Mouse (Mus musculus): ENCODE measurements around the gene Mdh2.
A peak's percentile ranks its signal among the peaks of the same experiment; 100 is the strongest.

Mdh2 gene

DNA sequence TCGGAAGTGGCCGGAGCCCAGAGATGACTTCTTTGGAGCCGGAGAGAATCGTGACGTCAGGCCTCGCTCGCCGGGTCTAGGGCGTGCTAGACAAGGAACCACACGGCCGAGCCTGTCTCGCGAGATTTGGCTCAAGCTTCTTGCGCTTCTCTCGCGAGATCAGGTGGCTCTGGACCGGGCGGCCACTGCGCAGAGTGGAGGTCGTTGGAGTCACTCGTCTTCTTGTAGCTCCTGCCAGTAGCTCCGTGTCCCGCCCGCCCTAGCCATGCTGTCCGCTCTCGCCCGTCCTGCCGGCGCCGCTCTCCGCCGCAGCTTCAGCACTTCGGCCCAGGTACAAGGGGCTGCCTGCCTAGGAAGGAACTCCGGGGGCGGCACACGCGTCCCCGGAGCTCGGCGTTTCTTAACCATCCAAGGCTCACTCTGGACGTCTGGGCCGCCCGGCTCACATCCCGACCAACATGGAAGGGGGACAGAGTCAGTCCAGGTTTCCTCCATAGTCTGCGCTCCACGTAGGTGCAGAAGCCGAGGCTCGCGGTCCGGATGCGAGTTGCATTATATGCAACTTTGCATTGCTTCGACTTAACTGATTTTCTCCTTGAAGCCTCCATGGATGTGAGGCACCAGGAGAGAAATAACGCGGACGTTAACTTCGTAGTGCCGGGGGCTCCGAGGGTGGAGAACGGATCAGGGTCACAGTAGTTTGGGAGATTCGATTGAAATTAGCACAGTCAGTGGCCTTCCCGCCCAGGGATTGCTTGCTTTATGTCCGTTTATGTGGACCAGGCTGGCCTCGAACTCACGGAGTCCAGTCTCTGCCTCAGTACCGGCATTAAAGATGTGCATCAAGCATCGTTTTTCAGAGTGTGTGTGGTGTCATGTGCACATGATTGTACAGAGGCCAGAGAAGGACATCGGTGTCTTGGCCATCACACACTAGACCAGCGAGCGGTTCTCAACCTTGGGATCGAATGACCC lies at the start of gene Mdh2:
TSS of gene Mdh2 (plus strand) at position 10 of the 975 bp plus-strand sequence.
- peak; percentile 96 for DNase-seq (ENCODE audit: low spot score)

DNA sequence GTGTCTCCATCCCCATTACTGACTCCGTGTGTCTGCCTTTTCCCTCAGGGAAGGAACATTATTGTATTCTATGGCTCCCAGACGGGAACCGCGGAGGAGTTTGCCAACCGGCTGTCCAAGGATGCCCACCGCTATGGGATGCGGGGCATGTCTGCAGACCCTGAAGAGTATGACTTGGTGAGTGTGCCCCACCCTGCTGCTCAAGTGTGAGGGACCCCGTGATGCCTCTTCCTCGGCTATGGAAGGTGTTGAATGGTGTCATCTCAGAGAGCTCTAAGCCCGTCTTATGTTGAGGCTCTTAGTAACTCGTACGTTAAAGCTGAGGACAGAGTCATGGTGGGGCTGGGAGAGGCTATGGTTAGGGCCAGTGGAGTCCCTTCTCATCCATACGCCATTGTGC lies 48.9 kb upstream of the Mdh2 start:
- no peak for DNase-seq (ENCODE audit: low spot score)

DNA sequence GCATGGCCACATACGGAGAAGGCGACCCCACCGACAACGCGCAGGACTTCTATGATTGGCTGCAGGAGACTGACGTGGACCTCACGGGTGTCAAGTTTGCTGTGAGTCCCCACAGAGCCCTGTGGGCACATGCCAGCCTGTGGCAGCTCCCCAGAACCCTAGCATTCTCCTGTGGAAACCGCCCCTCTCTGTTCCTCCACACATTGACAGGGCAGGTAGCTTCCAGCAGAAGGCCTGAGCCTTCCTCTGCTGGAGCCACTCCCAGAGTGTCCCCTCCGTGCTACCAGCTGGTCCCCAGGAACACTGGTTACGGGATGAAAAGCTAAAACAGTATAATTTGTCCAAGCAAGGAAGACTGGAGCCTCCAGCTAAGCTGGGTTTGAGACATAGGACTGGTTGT lies 48.0 kb upstream of the Mdh2 start:
- no peak for DNase-seq (ENCODE audit: low spot score)

DNA sequence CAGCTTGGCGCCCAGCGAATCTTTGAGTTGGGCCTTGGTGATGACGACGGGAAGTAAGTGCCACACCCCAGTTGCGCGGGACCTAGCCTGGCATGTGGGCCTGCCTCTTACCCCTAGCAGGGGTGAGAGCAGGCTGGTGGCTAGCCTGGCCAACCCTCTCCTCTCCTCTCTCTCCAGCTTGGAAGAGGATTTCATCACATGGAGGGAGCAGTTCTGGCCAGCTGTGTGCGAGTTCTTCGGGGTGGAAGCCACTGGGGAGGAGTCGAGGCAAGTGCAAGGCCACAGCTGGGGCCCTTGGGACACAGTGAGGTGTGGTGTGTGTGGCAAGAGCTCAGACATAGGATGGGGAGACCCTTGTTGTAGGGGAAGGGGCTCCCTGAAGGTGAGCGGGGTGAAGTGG lies 47.4 kb upstream of the Mdh2 start:
- no peak for DNase-seq (ENCODE audit: low spot score)

DNA sequence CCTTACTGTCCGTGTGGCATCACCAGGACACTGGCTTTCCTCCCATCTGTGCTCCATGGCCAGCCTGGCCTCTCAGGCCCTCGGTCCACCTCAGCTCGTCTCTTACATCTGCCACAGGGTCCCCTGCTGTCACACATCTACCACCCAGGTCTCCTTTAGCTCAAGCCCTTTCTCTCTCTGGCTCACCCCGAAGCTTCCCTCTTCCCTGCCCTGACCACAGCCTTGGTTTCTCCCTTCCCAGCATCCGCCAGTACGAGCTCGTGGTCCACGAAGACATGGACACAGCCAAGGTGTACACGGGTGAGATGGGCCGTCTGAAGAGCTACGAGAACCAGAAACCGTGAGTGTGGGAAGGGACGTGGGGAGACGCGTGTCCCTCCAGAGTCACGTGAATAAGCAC lies 47.0 kb upstream of the Mdh2 start:
- DNase-seq (ENCODE audit: low spot score) = no peak

DNA sequence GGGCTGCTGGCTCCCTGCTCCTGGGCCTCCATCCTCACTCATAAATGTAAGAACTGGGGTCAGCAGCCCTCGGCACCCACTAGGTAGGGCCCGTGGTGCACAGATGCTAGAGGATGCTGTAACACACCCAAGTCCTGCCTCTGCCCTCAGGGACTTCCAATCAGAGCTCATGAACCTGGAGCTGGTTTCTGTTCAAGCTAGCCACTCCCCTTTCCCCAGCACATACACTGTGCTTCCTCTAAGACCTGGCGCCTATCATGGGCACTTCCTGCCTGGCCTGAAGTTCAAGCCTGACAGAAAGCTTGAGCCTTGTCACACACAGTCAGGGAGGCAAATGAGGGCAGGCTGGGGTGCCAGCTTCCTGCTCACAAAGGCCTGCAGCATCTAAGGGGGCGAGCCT lies 45.2 kb upstream of the Mdh2 start:
- DNase-seq (ENCODE audit: low spot score) = no peak

DNA sequence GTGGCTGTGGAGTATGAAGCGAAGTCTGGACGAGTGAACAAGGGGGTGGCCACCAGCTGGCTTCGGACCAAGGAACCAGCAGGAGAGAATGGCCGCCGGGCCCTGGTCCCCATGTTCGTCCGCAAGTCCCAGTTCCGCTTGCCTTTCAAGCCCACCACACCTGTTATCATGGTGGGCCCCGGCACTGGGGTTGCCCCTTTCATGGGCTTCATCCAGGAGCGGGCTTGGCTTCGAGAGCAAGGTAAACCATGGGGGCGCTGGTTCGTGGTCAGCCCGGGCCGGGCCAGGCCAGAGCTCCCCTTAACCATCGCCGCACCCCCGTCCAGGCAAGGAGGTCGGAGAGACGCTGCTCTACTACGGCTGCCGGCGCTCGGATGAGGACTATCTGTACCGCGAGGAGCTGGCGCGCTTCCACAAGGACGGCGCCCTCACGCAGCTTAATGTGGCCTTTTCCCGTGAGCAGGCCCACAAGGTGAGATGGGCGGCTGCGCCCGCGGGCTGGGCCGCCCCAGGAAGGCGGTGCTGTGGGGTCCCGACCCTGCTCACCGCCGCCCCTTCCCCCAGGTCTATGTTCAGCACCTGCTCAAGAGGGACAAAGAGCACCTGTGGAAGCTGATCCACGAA lies 44.1 kb upstream of the Mdh2 start:
- DNase-seq (ENCODE audit: low spot score) = no peak

DNA sequence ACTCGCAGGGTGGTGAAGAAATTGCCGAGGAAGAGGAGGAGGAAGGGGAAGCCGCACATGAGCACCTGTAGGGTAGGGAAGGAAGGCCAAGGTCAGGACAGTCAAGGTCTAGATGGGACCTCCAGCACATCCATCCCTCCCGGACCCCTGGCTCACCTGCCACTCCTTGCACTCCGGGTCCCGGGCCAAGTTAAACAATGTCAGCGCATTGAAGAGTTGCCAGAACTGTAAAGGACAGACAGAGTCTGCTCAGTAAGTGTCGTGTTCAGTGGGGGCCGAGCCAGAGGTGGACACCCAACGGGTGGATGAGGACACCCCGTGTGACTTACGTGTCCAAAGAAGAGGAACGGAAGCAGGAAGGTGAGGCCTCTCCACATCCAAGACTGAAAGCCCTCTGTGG lies 42.5 kb upstream of the Mdh2 start:
- no peak for DNase-seq (ENCODE audit: low spot score)

DNA sequence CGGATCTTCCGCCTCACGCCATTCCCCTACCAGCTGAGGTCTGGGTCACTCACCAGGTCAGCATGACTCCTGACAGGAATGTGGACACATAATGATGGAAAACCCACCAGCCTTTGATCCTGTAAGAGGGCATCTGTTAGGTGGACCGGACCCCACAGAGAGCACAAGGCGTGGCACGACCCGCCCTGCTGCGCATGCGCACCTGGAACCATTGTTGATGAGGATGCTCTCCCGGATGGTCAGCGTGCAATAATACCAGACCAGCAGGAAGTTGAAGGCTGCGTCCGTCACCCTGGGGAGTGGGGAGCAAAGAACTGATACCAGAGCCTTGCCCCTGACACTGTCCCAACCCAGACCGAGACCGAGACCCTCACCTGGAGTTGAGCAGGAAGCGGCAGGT lies 41.7 kb upstream of the Mdh2 start:
- no peak for DNase-seq (ENCODE audit: low spot score)

DNA sequence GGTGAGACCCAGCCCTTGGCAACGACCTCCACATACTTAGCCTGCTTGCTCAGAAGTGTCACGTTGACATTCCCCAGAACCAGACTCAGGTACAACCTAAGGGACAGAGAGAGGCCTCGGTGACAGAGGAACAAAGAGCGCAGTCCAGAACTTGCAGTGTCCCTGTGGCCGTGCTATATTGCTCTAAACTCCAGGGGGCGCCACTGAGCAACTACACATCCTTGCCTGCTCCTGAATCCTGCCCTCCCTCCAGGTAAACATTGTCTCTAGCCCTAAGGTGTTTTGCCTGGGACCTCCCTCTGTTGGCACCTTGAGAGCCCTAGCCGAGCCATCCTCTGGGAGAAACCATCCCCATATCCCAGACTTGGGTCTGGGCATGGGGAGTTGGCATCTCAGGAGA lies 41.1 kb upstream of the Mdh2 start:
- DNase-seq (ENCODE audit: low spot score) = no peak

DNA sequence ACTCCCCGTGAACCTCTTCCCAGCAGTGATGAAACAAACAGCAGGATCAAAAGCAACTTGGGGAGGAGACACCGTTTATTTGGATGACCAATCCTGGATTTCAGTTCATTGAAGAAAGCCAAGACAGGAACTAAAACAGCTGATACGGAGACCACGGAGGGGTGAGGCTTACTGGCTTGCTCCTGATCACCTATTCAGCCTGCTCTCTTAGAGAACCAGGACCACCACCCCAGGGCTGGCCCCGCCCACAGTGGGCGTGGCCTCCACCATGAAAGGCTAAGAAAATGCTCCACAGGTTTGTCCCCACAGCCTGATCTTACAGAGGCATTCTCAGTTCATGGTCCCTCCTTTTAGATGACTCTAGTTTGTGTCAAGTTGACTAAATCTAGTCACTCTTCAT lies 40.0 kb upstream of the Mdh2 start:
- DNase-seq (ENCODE audit: low spot score) = no peak

DNA sequence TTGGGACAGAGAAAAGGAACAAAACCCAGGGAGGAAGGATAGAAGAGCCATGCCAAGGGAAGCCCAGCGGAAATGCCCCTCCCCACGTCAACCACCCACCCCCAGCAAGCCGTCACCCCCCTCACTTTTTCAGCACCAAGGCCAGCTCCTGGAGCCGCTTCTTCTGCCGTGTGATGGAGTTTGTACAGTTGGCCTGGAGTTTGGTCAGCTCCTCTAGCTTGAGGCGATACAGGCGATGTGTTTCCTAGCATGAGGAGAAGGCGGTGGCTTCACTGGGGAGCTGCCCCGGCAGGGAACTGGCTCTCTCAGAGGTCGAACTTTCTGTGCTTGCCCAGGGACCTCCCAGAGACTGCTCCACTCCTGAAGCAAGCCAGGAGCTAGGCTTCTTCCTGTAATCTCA lies 36.1 kb upstream of the Mdh2 start:
- DNase-seq (ENCODE audit: low spot score) = no peak

DNA sequence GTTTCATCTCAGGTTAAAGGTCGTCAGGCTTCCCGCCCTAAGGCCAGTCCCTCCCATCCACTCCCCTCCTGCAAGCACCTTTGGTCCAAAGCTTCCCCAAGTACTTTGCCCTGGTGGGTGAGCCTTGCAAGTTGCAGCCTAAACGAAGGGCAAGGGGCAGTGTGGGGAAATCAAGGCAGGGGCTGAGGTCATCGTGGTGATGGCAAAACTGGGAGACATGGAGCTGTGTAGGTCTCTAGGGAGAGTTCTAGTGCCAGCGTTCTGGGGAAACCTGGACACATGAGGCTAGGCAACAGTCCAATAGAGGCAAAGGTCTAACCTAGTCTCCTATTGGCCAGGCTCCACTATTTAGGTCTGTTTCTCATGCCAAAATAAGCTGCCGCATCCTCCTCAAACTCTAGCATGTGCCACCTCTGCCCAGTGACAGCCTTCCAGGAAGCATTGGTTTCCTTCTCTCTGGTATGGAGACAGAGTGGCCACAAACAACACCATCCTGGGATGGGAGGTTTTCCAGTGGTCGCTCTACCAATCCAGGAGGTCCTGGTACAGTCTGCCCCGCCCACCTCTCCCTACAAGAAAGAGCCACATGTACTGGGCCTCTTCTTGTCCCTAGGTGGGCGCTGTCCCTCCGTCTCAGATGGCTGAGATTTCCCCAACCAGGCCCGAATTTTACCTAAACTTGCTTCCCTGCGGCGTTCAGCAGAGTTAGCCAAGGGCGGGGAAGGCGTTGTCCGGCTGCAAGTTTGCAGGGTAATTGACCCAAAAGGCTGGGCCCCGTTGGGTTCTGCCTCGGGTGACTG lies 35.1 kb upstream of the Mdh2 start:
- no peak for DNase-seq (ENCODE audit: low spot score)

DNA sequence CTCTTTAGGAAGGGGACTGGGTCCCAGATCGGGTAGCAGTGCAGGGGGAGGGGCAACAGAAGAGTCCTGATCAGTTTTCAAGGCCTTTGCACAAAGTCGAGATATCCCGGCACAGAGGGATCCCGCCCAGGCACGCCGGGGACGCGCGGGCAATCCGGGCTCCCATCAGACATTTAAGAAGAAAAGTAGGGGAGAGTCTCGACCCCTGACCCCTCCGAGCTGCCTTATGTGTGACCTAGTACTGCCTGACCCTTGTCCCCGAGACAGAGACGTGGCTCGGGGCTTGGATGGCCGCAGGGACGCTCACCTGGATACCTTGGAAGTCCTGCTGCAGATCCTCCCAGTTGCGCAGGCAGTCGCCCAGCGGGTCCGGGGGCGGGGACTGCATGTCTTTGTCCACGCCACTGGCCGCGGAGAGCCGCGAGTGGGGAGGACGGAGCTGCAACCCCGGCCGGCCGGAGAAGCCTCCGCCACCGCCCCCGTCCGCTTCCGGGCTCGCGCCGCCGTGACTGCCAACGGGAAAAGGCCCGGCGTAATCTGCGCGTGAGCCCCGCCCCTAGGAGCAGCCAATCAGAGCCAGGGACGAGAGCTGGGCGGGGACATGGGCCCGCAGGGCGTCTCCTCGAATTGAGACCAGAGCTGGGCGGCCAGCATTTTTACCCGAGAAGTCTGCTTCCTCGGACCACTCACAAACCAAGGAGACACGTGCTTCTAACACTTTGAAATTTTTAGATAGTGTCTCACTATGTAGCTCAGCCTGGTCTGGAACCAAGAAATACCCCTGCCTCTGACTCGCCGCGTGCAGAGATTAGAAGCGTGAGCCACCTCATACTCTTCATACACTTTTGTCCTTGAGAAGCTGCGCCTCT lies 34.3 kb upstream of the Mdh2 start, which contains the start of gene Tmem120a:
TSS of gene Tmem120a (minus strand) at position 708 of the 869 bp plus-strand sequence.
- DNase-seq (ENCODE audit: low spot score) = peak; percentile 88

DNA sequence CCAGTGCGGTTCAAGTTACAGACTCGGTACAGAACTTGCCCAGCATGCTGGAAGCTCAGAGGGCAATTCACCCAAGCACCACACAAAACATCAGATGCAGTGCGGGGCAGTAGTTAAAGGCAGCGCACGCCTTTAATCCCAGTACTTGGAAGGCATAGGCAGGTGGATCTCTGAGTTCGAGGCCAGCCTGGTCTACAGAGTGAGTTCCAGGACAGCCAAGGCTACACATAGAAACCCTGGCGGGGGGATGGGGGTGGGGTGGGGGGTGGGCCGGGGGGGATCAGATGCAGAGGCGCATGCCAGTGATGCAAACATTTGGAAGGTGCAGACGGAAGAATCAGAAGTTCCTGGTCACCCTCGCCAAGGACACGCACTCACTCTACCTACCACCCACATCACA lies 33.5 kb upstream of the Mdh2 start:
- DNase-seq (ENCODE audit: low spot score) = no peak

DNA sequence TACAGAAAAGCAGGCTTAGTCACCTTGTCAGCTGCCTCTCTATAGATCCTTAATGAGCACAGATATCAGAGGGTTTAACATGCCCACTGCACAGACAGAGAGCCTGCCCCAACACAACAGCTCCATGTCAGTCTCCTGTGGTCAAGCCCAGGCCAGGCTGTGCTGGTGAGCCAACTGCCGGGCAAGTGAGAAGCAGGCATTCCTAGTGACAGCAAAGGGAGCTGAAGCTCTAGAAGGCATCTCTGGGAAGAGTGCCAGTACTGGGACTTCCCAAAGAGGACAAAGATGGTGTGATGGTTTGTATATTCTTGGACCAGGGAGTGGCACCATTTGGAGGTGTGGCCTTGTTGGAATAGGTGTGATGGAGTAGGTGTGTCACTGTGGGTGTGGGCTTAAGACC lies 27.2 kb upstream of the Mdh2 start:
- no peak for DNase-seq (ENCODE audit: low spot score)

DNA sequence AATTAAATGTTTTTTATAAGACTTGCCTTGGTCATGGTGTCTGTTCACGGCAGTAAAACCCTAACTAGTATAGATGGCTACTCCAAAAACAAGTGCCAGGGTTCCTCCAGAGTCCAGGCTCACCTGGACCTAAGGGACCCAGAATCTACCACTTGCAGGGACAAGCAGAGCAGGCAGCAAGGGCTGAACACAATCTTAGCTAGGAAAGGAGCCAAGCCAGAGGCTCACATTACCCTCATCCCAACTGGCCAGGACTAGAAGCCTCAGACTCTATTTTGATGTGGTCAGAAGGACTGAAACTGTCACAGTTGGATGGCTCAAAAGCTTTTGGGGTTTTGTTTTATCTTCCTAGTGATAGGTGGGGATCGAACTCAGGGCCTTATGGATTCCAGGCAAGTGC lies 26.7 kb upstream of the Mdh2 start:
- no peak for DNase-seq (ENCODE audit: low spot score)

DNA sequence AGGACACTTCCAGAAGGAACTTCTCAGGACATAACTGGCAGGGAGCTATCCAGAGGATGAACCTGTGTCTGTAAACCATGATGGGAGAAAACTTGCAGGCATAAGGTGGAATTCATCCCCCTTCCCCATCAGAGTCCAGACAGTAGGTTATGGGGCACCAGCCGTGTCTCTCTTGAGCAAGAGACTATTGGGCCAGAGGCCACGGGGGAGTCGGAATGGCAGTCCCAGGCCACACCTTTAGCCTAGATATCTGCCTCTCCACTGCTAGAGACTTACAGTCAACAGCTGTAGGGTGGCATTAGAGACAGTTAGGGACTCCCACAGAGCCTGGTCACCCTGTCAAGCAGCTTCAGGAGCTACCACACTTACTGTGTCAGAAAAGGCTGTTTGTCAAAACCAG lies 16.4 kb upstream of the Mdh2 start:
- DNase-seq (ENCODE audit: low spot score) = no peak

DNA sequence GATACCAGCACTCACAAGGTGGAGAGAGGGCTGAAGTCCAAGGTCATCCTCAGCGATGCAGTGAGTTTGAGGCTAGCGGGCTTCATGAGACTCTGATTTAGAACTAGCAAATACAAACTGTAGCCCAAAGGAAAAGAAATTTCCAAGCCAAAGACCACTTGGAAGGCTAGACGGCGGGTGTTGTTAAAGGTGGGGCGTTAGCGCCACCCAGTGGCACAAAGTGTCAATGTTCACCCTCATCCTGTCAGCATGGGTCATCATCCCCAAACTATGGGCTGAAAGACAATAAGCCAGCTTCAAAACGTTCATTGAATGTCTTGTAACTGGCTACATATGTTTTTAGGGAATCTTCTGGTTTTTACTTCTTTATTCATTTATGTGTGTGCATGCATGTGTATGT lies 14.8 kb upstream of the Mdh2 start:
- DNase-seq (ENCODE audit: low spot score) = peak; percentile 40

DNA sequence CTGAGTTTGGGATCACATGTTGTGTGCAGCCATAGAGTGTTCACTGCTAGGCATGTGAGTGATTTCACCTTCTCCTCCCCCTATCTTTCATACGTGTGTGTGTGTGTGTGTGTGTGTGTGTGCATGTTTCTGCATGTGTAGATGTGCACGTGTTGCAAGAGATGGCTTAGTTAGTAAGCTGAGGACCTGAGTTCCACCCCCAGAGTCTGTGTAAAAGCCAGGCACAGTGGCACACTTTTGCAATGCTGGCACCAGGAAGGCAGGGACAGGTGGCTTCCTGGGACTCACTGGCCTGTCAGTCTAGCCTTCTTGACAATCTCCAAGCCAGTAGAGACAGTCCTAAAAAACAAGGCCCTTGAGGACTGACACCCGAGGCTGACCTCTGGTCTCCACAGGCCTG lies 13.3 kb upstream of the Mdh2 start:
- no peak for DNase-seq (ENCODE audit: low spot score)

DNA sequence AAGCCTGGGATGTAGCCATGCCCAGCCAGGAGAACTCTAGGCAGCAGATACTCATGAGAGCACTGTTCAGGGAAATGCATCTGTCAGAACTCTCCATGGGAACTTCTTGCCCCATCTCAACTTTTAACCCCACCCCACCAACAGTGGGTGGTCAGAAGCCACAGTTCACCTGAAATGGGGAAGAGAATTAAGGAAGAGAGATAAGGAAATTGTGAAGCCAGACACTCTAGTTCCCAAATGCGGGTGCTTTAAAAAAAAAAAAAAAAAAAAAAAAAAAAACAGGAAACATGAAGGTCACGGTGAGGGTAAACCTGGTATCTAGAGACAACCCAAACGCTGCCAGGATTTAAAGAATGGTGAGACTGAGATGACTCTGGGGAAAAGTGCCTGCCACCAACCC lies 5.8 kb upstream of the Mdh2 start:
- no peak for DNase-seq (ENCODE audit: low spot score)

DNA sequence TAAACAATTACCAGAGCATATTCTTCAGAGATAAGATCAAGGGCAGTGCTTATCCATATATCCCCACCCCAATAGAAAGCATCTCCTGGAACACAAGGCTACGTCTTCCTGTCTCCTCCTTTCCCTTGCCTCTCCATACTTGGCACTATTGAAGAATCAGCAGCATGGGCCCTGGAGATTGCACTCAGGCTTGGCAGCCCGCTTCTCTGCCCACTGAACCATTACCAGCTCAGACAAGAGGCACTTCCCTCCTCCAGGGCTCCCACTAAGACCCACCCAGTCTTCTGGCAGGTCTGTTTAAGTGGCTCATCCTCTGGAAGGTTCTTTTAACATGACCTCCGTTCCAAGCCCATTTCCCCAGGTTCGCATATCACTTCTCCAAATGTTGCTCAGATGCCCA lies 1.7 kb upstream of the Mdh2 start:
- no peak for DNase-seq (ENCODE audit: low spot score)

Measured in spleen, adult 12 weeks (tissue).